Mouse (Mus musculus) thymus, adult 2 months (tissue): ENCODE results near the gene Dock9.

ENCODE experiments used
- CTCF ChIP-seq: fragments of 200-500 bp; IDR thresholded peaks from 2 replicates; pipeline ENCODE4 v1.5.1; 2012; ENCODE audit warnings: mild to moderate bottlenecking, control low read depth, low read length, moderate library complexity, borderline replicate concordance; ENCODE audit not compliant: control insufficient read depth, poor library complexity, insufficient read depth; ENCODE audit errors: extremely low read depth
- POLR2A ChIP-seq: fragments of 200-500 bp; IDR thresholded peaks from 2 replicates; pipeline ENCODE4 v1.6.1; 2012; ENCODE audit warnings: mild to moderate bottlenecking, low read length, control low read depth, moderate library complexity; ENCODE audit not compliant: control insufficient read depth, poor library complexity, insufficient read depth; ENCODE audit errors: extremely low read depth

GRCm38 (mm10) chr14:121521709-121522108 is 275.9 kb downstream of the Dock9 start:
- TF ChIP-seq CTCF (no peak), POLR2A (no peak)
